Mouse (Mus musculus) forebrain, embryonic 14.5 days (tissue): ENCODE results near the gene Zfp428. TPM values are rescaled to one million over a fixed set of nuclear protein-coding genes. Genes with fewer than 3 reads are reported as not detected.

ENCODE experiments used
- ATAC-seq: fragments of 200-750 bp; cut with Nextera tagmentation; 2 replicates; pipeline ENCODE4 v1.8.0; 2017; ENCODE audit warnings: mild to moderate bottlenecking, moderate library complexity
- DNase-seq: peaks from one replicate; pipeline ENCODE4 v3.0.0-alpha.2; 2015; ENCODE audit warnings: low spot score
- H3K27ac ChIP-seq: fragments of 300-500 bp; sonication (generic); 2 replicates; pipeline ENCODE4 v1.5.1; 2014; ENCODE audit warnings: low read depth, mild to moderate bottlenecking, control low read depth, low read length, moderate library complexity
- H3K27me3 ChIP-seq: fragments of 300-500 bp; sonication (generic); replicated peaks from 2 replicates; pipeline ENCODE4 v1.6.1; 2014; ENCODE audit warnings: low read length, control low read depth, mixed read lengths; ENCODE audit not compliant: control insufficient read depth, insufficient read depth
- H3K36me3 ChIP-seq: fragments of 300-500 bp; sonication (generic); 2 replicates; pipeline ENCODE4 v1.6.1; 2014; ENCODE audit warnings: low read length, control low read depth; ENCODE audit not compliant: control insufficient read depth, insufficient read depth
- H3K4me1 ChIP-seq: fragments of 300-500 bp; sonication (generic); 2 replicates; pipeline ENCODE4 v1.6.1; 2014; ENCODE audit warnings: antibody characterized with exemption, low read length, control low read depth; ENCODE audit not compliant: control insufficient read depth, insufficient read depth
- H3K4me2 ChIP-seq: fragments of 300-500 bp; sonication (generic); 2 replicates; pipeline ENCODE4 v1.6.1; 2014; ENCODE audit warnings: mild to moderate bottlenecking, control low read depth, low read length
- H3K4me3 ChIP-seq: fragments of 300-500 bp; sonication (generic); 2 replicates; pipeline ENCODE4 v1.5.1; 2014; ENCODE audit warnings: low read depth, low read length, control low read depth
- H3K9ac ChIP-seq: fragments of 300-500 bp; sonication (generic); 2 replicates; pipeline ENCODE4 v1.6.1; 2014; ENCODE audit warnings: mild to moderate bottlenecking, low read length, control low read depth, moderate library complexity
- H3K9me3 ChIP-seq: fragments of 300-500 bp; sonication (generic); replicated peaks from 2 replicates; pipeline ENCODE4 v1.6.1; 2016; ENCODE audit warnings: low read length, control low read depth, mixed read lengths; ENCODE audit not compliant: control insufficient read depth
- WGBS: fragments of 180-500 bp; shearing (Covaris S2); extraction: QIAGEN DNeasy Blood & Tissue Kit; methylation state at CpG from one replicate; pipeline ENCODE4 v1.1.7; 2014; 5-methylcytosine and 5-hydroxymethylcytosine counted together
- polyA plus RNA-seq: library from polyadenylated mRNA; unstranded; fragments of >200 nt; fragmentation: Nextera tagmentation; extraction: Ambion mirVana; gene quantifications from 2 replicates; pipeline ENCODE4 v1.2.1, GENCODE M21; 2014

The Zfp428 gene
- polyA plus RNA-seq, 1 experiment from 2014 or later: 178 TPM

DNA sequence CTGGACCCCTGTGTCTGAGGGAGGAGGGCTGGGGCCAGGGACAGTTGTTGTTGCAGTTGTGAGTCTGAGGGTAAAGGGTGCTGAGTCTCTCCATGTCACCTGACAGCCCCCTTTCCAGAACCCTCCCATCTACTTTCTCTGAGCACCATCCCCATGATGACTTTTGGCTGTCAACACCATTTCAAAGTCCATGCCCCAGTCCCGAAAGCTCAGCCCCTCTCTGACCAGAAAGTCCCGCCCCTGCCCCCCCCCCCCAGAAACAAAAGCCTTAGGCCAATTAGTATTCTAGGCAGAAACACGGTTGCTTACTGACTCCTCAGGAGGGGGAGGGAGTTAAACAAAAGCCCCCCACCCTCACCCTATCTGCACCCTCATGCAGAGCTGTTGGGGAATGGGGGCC lies 19.4 kb upstream of the Zfp428 start:
- DNase-seq: no peak
- H3K4me3 ChIP-seq: peak overlapping the region; percentile 26; the same call in 1 of the 2 replicates

GRCm38 (mm10) chr7:24488303-24488702 lies 18.5 kb upstream of the Zfp428 start:
- Histone ChIP-seq H3K27me3 (no peaks in the 10 kb centered on the region), H3K4me2 (no peak overlapping the region), H3K27ac (no peak overlapping the region), H3K9me3 (no peaks in the 10 kb centered on the region), H3K9ac (no peak overlapping the region), H3K36me3 (peaks cover 7% of the 10 kb centered on the region; the same call in 1 of the 2 replicates), H3K4me1 (peaks cover 38% of the 10 kb centered on the region), H3K4me3 (no peak overlapping the region)
- DNase-seq: no peak
- ATAC-seq: no peak
- 86% methylated on average over 8 of the region's 8 CpGs for WGBS

More for the DNA sequence above, 19.4 kb upstream of the Zfp428 start:
- peaks cover 7% of the 10 kb centered on the region; the same call in 1 of the 2 replicates for H3K36me3 ChIP-seq
- H3K27me3 ChIP-seq: no peaks in the 10 kb centered on the region
- 17% methylated on average over 3 of the region's 3 CpGs for WGBS
- ATAC-seq: 0 out of 2 replicates have a peak, but pooled peaks have one; percentile 2
- H3K4me1 ChIP-seq: peaks cover 38% of the 10 kb centered on the region
- H3K9me3 ChIP-seq: no peaks in the 10 kb centered on the region
- peak overlapping the region; percentile 90 for H3K4me2 ChIP-seq
- H3K27ac ChIP-seq: peak overlapping the region; percentile 84; the same call in 1 of the 2 replicates
- peak overlapping the region; percentile 59; the same call in 1 of the 2 replicates for H3K9ac ChIP-seq

DNA sequence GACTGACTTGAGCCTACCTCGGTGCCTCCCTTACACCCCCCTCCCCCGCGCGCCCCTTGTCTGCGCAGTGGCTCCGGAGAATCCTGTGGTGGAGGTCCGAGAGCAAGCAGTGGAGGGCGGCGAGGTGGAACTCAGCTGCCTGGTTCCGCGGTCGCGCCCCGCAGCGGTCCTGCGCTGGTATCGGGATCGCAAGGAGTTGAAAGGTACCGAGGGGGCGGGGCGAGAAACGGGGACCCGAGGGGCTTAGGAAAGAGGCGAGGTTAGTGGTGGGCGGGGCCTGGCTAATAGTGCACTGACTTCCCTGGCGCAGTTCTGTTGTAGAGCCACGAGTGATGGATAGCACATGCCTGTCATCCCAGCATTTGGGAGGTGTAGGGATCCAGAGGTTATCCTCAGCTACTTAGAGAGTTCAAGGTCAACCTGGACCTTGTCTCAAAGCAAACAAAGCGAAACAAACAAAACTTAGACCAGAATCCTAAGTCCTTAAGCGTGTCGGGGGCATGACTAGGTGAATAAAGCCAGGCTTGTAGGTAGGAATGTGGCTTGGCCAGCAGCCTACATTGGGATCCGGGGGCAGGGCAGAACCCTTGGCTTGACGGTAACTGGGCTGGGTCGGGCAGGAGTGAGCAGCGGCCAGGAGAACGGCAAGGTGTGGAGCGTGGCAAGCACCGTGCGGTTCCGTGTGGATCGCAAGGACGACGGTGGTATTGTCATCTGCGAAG lies 6.8 kb upstream of the Zfp428 start:
- H3K27me3 ChIP-seq: no peaks in the 10 kb centered on the region
- H3K4me3 ChIP-seq: no peak overlapping the region
- H3K27ac ChIP-seq: no peak overlapping the region
- DNase-seq (no peak), ATAC-seq (no peak)
- 26% methylated on average over 43 of the region's 43 CpGs for WGBS
- peaks cover 48% of the 10 kb centered on the region for H3K36me3 ChIP-seq
- no peak overlapping the region for H3K4me2 ChIP-seq
- H3K9me3 ChIP-seq: no peaks in the 10 kb centered on the region
- no peak overlapping the region for H3K9ac ChIP-seq
- peaks cover 9% of the 10 kb centered on the region for H3K4me1 ChIP-seq

DNA sequence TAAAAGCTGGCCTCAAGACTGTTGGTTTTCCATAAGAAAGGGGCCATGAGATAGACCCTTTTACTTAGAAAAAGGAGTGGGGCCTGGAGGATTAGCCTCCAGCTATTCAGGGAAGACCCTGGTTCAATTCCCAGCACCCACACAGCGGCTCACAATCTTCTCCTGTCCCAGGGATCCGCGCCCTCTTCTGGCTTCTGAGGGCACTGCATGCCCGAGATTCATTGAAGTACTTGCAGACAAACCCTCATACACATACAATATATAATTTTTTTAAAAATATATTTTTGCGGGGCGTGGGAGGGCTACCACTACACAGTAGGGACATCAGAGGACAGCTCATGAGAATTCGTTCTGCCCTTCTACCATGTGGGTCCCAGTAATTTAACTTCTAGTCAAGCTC lies 5.9 kb upstream of the Zfp428 start:
- Histone ChIP-seq H3K4me3 (no peak overlapping the region), H3K4me1 (peaks cover 18% of the 10 kb centered on the region), H3K36me3 (peaks cover 48% of the 10 kb centered on the region), H3K9ac (no peak overlapping the region), H3K4me2 (no peak overlapping the region), H3K27me3 (no peaks in the 10 kb centered on the region), H3K27ac (no peak overlapping the region), H3K9me3 (no peaks in the 10 kb centered on the region)
- peak; percentile 29 for DNase-seq
- WGBS: 37% methylated on average over 7 of the region's 7 CpGs
- no peak for ATAC-seq

DNA sequence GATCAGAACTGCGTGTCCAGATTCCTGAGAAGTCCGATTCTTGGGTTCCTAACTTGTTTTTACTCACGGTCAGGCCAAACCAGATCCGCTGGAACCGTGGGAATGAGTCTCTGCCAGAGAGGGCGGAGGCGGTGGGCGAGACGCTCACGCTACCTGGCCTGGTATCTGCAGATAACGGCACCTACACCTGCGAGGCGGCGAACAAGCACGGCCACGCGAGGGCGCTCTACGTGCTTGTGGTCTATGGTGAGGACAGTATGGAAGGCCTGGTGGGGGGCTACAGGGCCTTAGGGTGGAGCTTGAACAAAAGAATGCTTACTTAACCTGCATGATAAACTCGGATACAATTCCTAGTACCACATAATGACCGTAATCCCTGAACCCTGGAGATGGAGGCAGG lies 5.3 kb upstream of the Zfp428 start:
- Histone ChIP-seq H3K36me3 (peaks cover 48% of the 10 kb centered on the region), H3K4me1 (peaks cover 21% of the 10 kb centered on the region), H3K27me3 (no peaks in the 10 kb centered on the region), H3K27ac (no peak overlapping the region), H3K9me3 (no peaks in the 10 kb centered on the region), H3K4me2 (no peak overlapping the region), H3K9ac (no peak overlapping the region), H3K4me3 (no peak overlapping the region)
- WGBS: 58% methylated on average over 21 of the region's 21 CpGs
- no peak for ATAC-seq
- no peak for DNase-seq

DNA sequence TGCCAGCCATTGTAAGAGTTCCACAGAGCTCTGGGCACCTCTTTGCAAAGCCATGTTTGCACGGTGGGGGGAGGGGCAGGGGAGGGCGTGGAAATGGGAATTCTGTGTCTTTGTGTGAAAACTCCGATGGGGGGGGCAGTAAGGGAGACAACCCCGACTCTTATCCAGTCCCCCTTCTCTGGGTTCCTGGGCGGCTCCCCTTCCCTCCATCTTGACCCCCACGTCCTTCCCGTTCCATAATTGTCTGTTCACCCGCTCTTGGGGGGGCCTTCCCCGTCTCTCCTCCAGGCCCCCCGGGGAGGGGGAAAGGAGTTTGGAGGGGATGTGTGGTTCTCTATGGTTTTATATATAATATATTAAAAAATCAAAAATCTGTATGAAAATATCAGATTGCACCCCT lies 2.8 kb upstream of the Zfp428 start:
- H3K9ac ChIP-seq: peak overlapping the region; percentile 29; the same call in 1 of the 2 replicates
- DNase-seq: no peak
- peaks cover 28% of the 10 kb centered on the region for H3K4me1 ChIP-seq
- no peak for ATAC-seq
- no peak overlapping the region for H3K4me2 ChIP-seq
- 23% methylated on average over 10 of the region's 10 CpGs for WGBS
- no peak overlapping the region for H3K27ac ChIP-seq
- H3K9me3 ChIP-seq: no peaks in the 10 kb centered on the region
- no peak overlapping the region for H3K4me3 ChIP-seq
- peaks cover 46% of the 10 kb centered on the region for H3K36me3 ChIP-seq
- no peaks in the 10 kb centered on the region for H3K27me3 ChIP-seq

GRCm38 (mm10) chr7:24504868-24505267 lies 1.9 kb upstream of the Zfp428 start:
- 35% methylated on average over 4 of the region's 4 CpGs for WGBS
- Histone ChIP-seq H3K4me3 (0 out of 2 replicates have a peak overlapping the region, but pooled peaks have one; percentile 61), H3K9ac (peak overlapping the region; percentile 93; the same call in 1 of the 2 replicates), H3K27ac (peak overlapping the region; percentile 100; the same call in 1 of the 2 replicates), H3K36me3 (peaks cover 37% of the 10 kb centered on the region), H3K4me1 (peaks cover 28% of the 10 kb centered on the region), H3K9me3 (no peaks in the 10 kb centered on the region), H3K4me2 (peak overlapping the region; percentile 71; the same call in 1 of the 2 replicates), H3K27me3 (no peaks in the 10 kb centered on the region)
- no peak for DNase-seq
- ATAC-seq: no peak

DNA sequence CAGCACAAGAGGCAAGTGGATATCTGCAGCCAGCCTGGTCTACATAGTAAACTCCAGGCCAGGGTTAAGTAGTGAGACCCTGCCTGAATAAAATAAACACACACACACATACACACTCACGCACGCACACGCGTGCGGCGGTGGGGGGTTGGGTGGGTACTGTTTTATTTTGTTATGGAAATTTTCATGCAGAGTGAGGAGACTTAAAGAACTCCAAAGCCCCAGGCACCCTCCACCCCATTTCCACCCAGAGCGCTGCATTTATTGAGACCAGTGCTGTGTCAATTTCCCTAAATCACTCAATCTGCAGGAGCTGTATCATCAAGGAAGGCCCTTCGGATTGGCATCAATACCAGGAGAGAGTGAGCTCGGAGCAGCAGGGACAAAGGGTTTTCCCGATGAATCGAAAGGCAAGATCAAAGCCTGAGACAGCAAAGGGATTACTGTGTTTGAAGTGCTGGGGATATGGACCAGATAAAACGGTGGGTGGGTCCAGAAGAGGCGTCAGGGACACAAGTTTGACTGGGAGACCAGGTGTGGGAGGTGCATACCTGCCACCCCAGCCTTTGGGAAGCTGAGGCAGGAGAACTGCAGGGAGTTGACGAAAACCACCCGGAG lies 1.2 kb upstream of the Zfp428 start:
- H3K9ac ChIP-seq: peak overlapping the region; percentile 93; the same call in 1 of the 2 replicates
- peaks cover 28% of the 10 kb centered on the region for H3K4me1 ChIP-seq
- no peaks in the 10 kb centered on the region for H3K27me3 ChIP-seq
- WGBS: 5% methylated on average over 15 of the region's 15 CpGs
- H3K9me3 ChIP-seq: no peaks in the 10 kb centered on the region
- H3K4me2 ChIP-seq: peak overlapping the region; percentile 71
- H3K27ac ChIP-seq: peak overlapping the region; percentile 100
- peak overlapping the region; percentile 61 for H3K4me3 ChIP-seq
- H3K36me3 ChIP-seq: peaks cover 35% of the 10 kb centered on the region
- ATAC-seq (no peak), DNase-seq (peak; percentile 60)

- H3K4me3 ChIP-seq: peak overlapping the region; percentile 61
- peaks cover 28% of the 10 kb centered on the region for H3K4me1 ChIP-seq
- peak overlapping the region; percentile 71 for H3K4me2 ChIP-seq
- WGBS: 5% methylated on average over 3 of the region's 3 CpGs
- DNase-seq (no peak), ATAC-seq (no peak)
- peak overlapping the region; percentile 100 for H3K27ac ChIP-seq
- no peaks in the 10 kb centered on the region for H3K27me3 ChIP-seq
- peaks cover 35% of the 10 kb centered on the region for H3K36me3 ChIP-seq
- peak overlapping the region; percentile 93 for H3K9ac ChIP-seq
- no peaks in the 10 kb centered on the region for H3K9me3 ChIP-seq
Measured at GRCm38 (mm10) chr7:24506065-24506459, 744 bp upstream of the Zfp428 start.
